Mouse (Mus musculus) frontal cortex, postnatal 36 days (tissue): ENCODE data around the gene Gm17545.
"Not testable (repeated sequence)": the region's sequence is repeated elsewhere in the genome, so short reads cannot be mapped to it uniquely, and the experiment has no call there.

Experiments used
- DNase-seq, 2 experiments: peaks; one replicate each; pipeline ENCODE4 v3.0.0; 2022; ENCODE audit warnings: low spot score in 2 of 2

The Gm17545 gene

GRCm38 (mm10) chr9:22453990-22454389 lies at the start of gene Gm17545:
Gene Gm17545, plus strand, starts transcription at chr9:22454290.
- DNase-seq = not testable (repeated sequence)

- DNase-seq = no peak
Observed at GRCm38 (mm10) chr9:22405414-22405813, 48.7 kb upstream of the Gm17545 start.

GRCm38 (mm10) chr9:22407633-22408032 lies 46.5 kb upstream of the Gm17545 start:
- not testable (repeated sequence) for DNase-seq

GRCm38 (mm10) chr9:22408344-22408743 lies 45.7 kb upstream of the Gm17545 start:
- DNase-seq = not testable (repeated sequence)

GRCm38 (mm10) chr9:22409501-22409900 lies 44.6 kb upstream of the Gm17545 start:
- DNase-seq = no peak

GRCm38 (mm10) chr9:22411002-22411857 lies 42.9 kb upstream of the Gm17545 start, which contains the start of gene 9530077C05Rik:
Gene 9530077C05Rik, plus strand, starts transcription at chr9:22411513.
- peak; percentile 98 to 99 for DNase-seq

GRCm38 (mm10) chr9:22416187-22416586 lies 37.9 kb upstream of the Gm17545 start:
- DNase-seq = no peak

GRCm38 (mm10) chr9:22417547-22417946 lies 36.5 kb upstream of the Gm17545 start:
- no peak for DNase-seq

GRCm38 (mm10) chr9:22419877-22420276 lies 34.2 kb upstream of the Gm17545 start:
- DNase-seq = no peak

- no peak for DNase-seq
Observed at GRCm38 (mm10) chr9:22420491-22420890, 33.6 kb upstream of the Gm17545 start.

- no peak for DNase-seq
Observed at GRCm38 (mm10) chr9:22422559-22422958, 31.5 kb upstream of the Gm17545 start.

- no peak for DNase-seq
Observed at GRCm38 (mm10) chr9:22423507-22423906, 30.6 kb upstream of the Gm17545 start.

- no peak for DNase-seq
Observed at GRCm38 (mm10) chr9:22424196-22424595, 29.9 kb upstream of the Gm17545 start.

- DNase-seq = no peak
Observed at GRCm38 (mm10) chr9:22424719-22425118, 29.4 kb upstream of the Gm17545 start.

GRCm38 (mm10) chr9:22428028-22428665 lies 25.9 kb upstream of the Gm17545 start:
- DNase-seq = no peak

- no peak for DNase-seq
Observed at GRCm38 (mm10) chr9:22428666-22429410, 25.3 kb upstream of the Gm17545 start.

- DNase-seq = no peak
Observed at GRCm38 (mm10) chr9:22429533-22430241, 24.4 kb upstream of the Gm17545 start.

- DNase-seq = no peak
Observed at GRCm38 (mm10) chr9:22430315-22430840, 23.7 kb upstream of the Gm17545 start.

GRCm38 (mm10) chr9:22433221-22433620 lies 20.9 kb upstream of the Gm17545 start:
- no peak for DNase-seq

GRCm38 (mm10) chr9:22434101-22434500 lies 20.0 kb upstream of the Gm17545 start:
- DNase-seq = no peak

- no peak for DNase-seq
Observed at GRCm38 (mm10) chr9:22438826-22439225, 15.3 kb upstream of the Gm17545 start.
